Mouse (Mus musculus): Measurements from ENCODE around the gene Siglecf. TPM values are rescaled to one million over a fixed set of nuclear protein-coding genes. Genes with fewer than 3 reads are reported as not detected.
"Not testable (repeated sequence)": the region's sequence is repeated elsewhere in the genome, so short reads cannot be mapped to it uniquely, and the experiment has no call there.

Gene Siglecf
- polyA plus RNA-seq, 1 experiment from 2014 or later = 2.2 TPM

- no peak overlapping the region for H3K9ac ChIP-seq
- no peaks in the 10 kb centered on the region; the same call in 1 of the 2 replicates for H3K4me1 ChIP-seq (replicated peaks)
- DNase-seq (no peak), ATAC-seq (ENCODE audit: low read depth) (no peak)
- no peak overlapping the region for H3K4me2 ChIP-seq
- 19% methylated on average over 5 of the region's 5 CpGs for WGBS (ENCODE audit: insufficient replicate concordance)
- no peak overlapping the region for H3K27ac ChIP-seq
- H3K4me3 ChIP-seq (replicated peaks) = no peak overlapping the region
- H3K27me3 ChIP-seq = no peaks in the 10 kb centered on the region
- H3K9me3 ChIP-seq (replicated peaks) = no peaks in the 10 kb centered on the region
- H3K36me3 ChIP-seq = no peaks in the 10 kb centered on the region
Observed at GRCm38 (mm10) chr7:43343191-43343590, 8.0 kb upstream of the Siglecf start.

GRCm38 (mm10) chr7:43344020-43344419 is 7.1 kb upstream of the Siglecf start:
- Histone ChIP-seq H3K9me3 (replicated peaks) (no peaks in the 10 kb centered on the region), H3K9ac (no peak overlapping the region), H3K4me2 (no peak overlapping the region), H3K4me3 (replicated peaks) (no peak overlapping the region), H3K27me3 (no peaks in the 10 kb centered on the region), H3K4me1 (replicated peaks) (no peaks in the 10 kb centered on the region; the same call in 1 of the 2 replicates), H3K36me3 (no peaks in the 10 kb centered on the region), H3K27ac (no peak overlapping the region)
- 56% methylated on average over 2 of the region's 2 CpGs for WGBS (ENCODE audit: insufficient replicate concordance)
- ATAC-seq (ENCODE audit: low read depth) = no peak
- no peak for DNase-seq

GRCm38 (mm10) chr7:43344491-43344890 is 6.7 kb upstream of the Siglecf start:
- H3K36me3 ChIP-seq = no peaks in the 10 kb centered on the region
- no peaks in the 10 kb centered on the region for H3K9me3 ChIP-seq (replicated peaks)
- no peaks in the 10 kb centered on the region for H3K27me3 ChIP-seq
- H3K9ac ChIP-seq = no peak overlapping the region
- H3K4me3 ChIP-seq (replicated peaks) = no peak overlapping the region
- no peak for DNase-seq
- H3K4me1 ChIP-seq (replicated peaks) = no peaks in the 10 kb centered on the region; the same call in 1 of the 2 replicates
- ATAC-seq (ENCODE audit: low read depth) = no peak
- H3K27ac ChIP-seq = no peak overlapping the region
- H3K4me2 ChIP-seq = no peak overlapping the region
- 55% methylated on average over 4 of the region's 4 CpGs for WGBS (ENCODE audit: insufficient replicate concordance)

- Histone ChIP-seq H3K27me3 (no peaks in the 10 kb centered on the region), H3K4me3 (replicated peaks) (no peak overlapping the region), H3K36me3 (no peaks in the 10 kb centered on the region), H3K27ac (no peak overlapping the region), H3K4me1 (replicated peaks) (peaks cover 7% of the 10 kb centered on the region), H3K9me3 (replicated peaks) (no peaks in the 10 kb centered on the region), H3K4me2 (no peak overlapping the region), H3K9ac (no peak overlapping the region)
- ATAC-seq (ENCODE audit: low read depth) (no peak), DNase-seq (no peak)
- WGBS (ENCODE audit: insufficient replicate concordance) = 58% methylated on average over 4 of the region's 4 CpGs
Observed at GRCm38 (mm10) chr7:43346148-43346547, 5.0 kb upstream of the Siglecf start.

- H3K9me3 ChIP-seq (replicated peaks) = no peaks in the 10 kb centered on the region
- no peak overlapping the region for H3K4me2 ChIP-seq
- H3K27me3 ChIP-seq = no peaks in the 10 kb centered on the region
- no peak for DNase-seq
- H3K4me3 ChIP-seq (replicated peaks) = no peak overlapping the region
- H3K4me1 ChIP-seq (replicated peaks) = peaks cover 11% of the 10 kb centered on the region
- 50% methylated on average over 1 of the region's 1 CpGs for WGBS (ENCODE audit: insufficient replicate concordance)
- no peak overlapping the region for H3K9ac ChIP-seq
- no peak for ATAC-seq (ENCODE audit: low read depth)
- H3K27ac ChIP-seq = no peak overlapping the region
- H3K36me3 ChIP-seq = no peaks in the 10 kb centered on the region
Observed at GRCm38 (mm10) chr7:43346571-43346970, 4.6 kb upstream of the Siglecf start.

GRCm38 (mm10) chr7:43349623-43350022 is 1.5 kb upstream of the Siglecf start:
- H3K36me3 ChIP-seq; H3K27me3 ChIP-seq; H3K27ac ChIP-seq; DNase-seq; H3K9ac ChIP-seq; H3K4me3 ChIP-seq (replicated peaks); H3K4me2 ChIP-seq; H3K9me3 ChIP-seq (replicated peaks): not testable (repeated sequence)
- H3K4me1 ChIP-seq (replicated peaks) = peaks cover 33% of the 10 kb centered on the region
- 33% methylated on average over 5 of the region's 5 CpGs for WGBS (ENCODE audit: insufficient replicate concordance)
- ATAC-seq (ENCODE audit: low read depth) = peak; percentile 44

- no peak overlapping the region for H3K9ac ChIP-seq
- 17% methylated on average over 4 of the region's 4 CpGs for WGBS (ENCODE audit: insufficient replicate concordance)
- no peak overlapping the region for H3K4me2 ChIP-seq
- no peaks in the 10 kb centered on the region for H3K9me3 ChIP-seq (replicated peaks)
- no peak overlapping the region for H3K4me3 ChIP-seq (replicated peaks)
- H3K27me3 ChIP-seq = no peaks in the 10 kb centered on the region
- H3K27ac ChIP-seq = peak overlapping the region; percentile 58; the same call in 1 of the 2 replicates
- peaks cover 45% of the 10 kb centered on the region for H3K4me1 ChIP-seq (replicated peaks)
- no peaks in the 10 kb centered on the region for H3K36me3 ChIP-seq
- no peak for DNase-seq
- ATAC-seq (ENCODE audit: low read depth) = peak; percentile 33; the same call in 1 of the 2 replicates
Observed at GRCm38 (mm10) chr7:43353118-43353517, 2.0 kb downstream of the Siglecf start.

GRCm38 (mm10) chr7:43353758-43354157 is 2.6 kb downstream of the Siglecf start:
- H3K27me3 ChIP-seq = no peaks in the 10 kb centered on the region
- no peak overlapping the region for H3K4me2 ChIP-seq
- H3K9ac ChIP-seq = no peak overlapping the region
- peaks cover 45% of the 10 kb centered on the region for H3K4me1 ChIP-seq (replicated peaks)
- H3K27ac ChIP-seq = peak overlapping the region; percentile 58; the same call in 1 of the 2 replicates
- H3K9me3 ChIP-seq (replicated peaks) = no peaks in the 10 kb centered on the region
- DNase-seq = no peak
- no peak for ATAC-seq (ENCODE audit: low read depth)
- 33% methylated on average over 4 of the region's 4 CpGs for WGBS (ENCODE audit: insufficient replicate concordance)
- no peak overlapping the region for H3K4me3 ChIP-seq (replicated peaks)
- H3K36me3 ChIP-seq = no peaks in the 10 kb centered on the region

- no peaks in the 10 kb centered on the region for H3K36me3 ChIP-seq
- H3K4me3 ChIP-seq (replicated peaks) = no peak overlapping the region
- no peaks in the 10 kb centered on the region for H3K9me3 ChIP-seq (replicated peaks)
- peak overlapping the region; percentile 17; the same call in 1 of the 2 replicates for H3K4me2 ChIP-seq
- ATAC-seq (ENCODE audit: low read depth) = no peak; the same call in 1 of the 2 replicates
- 11% methylated on average over 12 of the region's 12 CpGs for WGBS (ENCODE audit: insufficient replicate concordance)
- H3K4me1 ChIP-seq (replicated peaks) = peaks cover 45% of the 10 kb centered on the region
- H3K27me3 ChIP-seq = no peaks in the 10 kb centered on the region
- no peak overlapping the region for H3K27ac ChIP-seq
- no peak overlapping the region for H3K9ac ChIP-seq
- no peak for DNase-seq
Observed at GRCm38 (mm10) chr7:43354893-43355835, 4.0 kb downstream of the Siglecf start.

- Histone ChIP-seq H3K9me3 (replicated peaks) (no peaks in the 10 kb centered on the region), H3K4me1 (replicated peaks) (peaks cover 20% of the 10 kb centered on the region), H3K4me3 (replicated peaks) (no peak overlapping the region), H3K36me3 (no peaks in the 10 kb centered on the region), H3K27ac (no peak overlapping the region), H3K4me2 (no peak overlapping the region), H3K9ac (no peak overlapping the region), H3K27me3 (no peaks in the 10 kb centered on the region)
- 75% methylated on average over 3 of the region's 3 CpGs for WGBS (ENCODE audit: insufficient replicate concordance)
- no peak for DNase-seq
- ATAC-seq (ENCODE audit: low read depth) = no peak
Observed at GRCm38 (mm10) chr7:43358556-43358955, 7.4 kb downstream of the Siglecf start.

- WGBS (ENCODE audit: insufficient replicate concordance) = 71% methylated on average over 1 of the region's 1 CpGs
- Histone ChIP-seq H3K4me1 (replicated peaks) (no peaks in the 10 kb centered on the region), H3K9me3 (replicated peaks) (no peaks in the 10 kb centered on the region), H3K4me3 (replicated peaks) (no peak overlapping the region), H3K36me3 (no peaks in the 10 kb centered on the region), H3K9ac (no peak overlapping the region), H3K4me2 (no peak overlapping the region), H3K27me3 (no peaks in the 10 kb centered on the region), H3K27ac (no peak overlapping the region)
- DNase-seq = no peak
- ATAC-seq (ENCODE audit: low read depth) = no peak
Observed at GRCm38 (mm10) chr7:43361442-43361841, 10.3 kb downstream of the Siglecf start.

GRCm38 (mm10) chr7:43362021-43362420 is 10.9 kb downstream of the Siglecf start:
- H3K9ac ChIP-seq = no peak overlapping the region
- H3K9me3 ChIP-seq (replicated peaks) = no peaks in the 10 kb centered on the region
- H3K4me1 ChIP-seq (replicated peaks) = no peaks in the 10 kb centered on the region
- ATAC-seq (ENCODE audit: low read depth) (no peak), DNase-seq (no peak)
- H3K4me3 ChIP-seq (replicated peaks) = no peak overlapping the region
- 47% methylated on average over 4 of the region's 4 CpGs for WGBS (ENCODE audit: insufficient replicate concordance)
- no peak overlapping the region for H3K4me2 ChIP-seq
- H3K27me3 ChIP-seq = no peaks in the 10 kb centered on the region
- H3K36me3 ChIP-seq = no peaks in the 10 kb centered on the region
- no peak overlapping the region for H3K27ac ChIP-seq

Data from liver, embryonic 13.5 days (tissue).